Mouse (Mus musculus): ENCODE results near the gene Stk31.
"Not testable (repeated sequence)": the region's sequence is repeated elsewhere in the genome, so short reads cannot be mapped to it uniquely, and the experiment has no call there.

The Stk31 gene

GRCm38 (mm10) chr6:49395316-49395715 lies at the start of gene Stk31:
TSS of gene Stk31 (plus strand) at chr6:49395604.
- peak; percentile 5 for DNase-seq (ENCODE audit: low spot score)

GRCm38 (mm10) chr6:49349826-49350225 lies 45.6 kb upstream of the Stk31 start:
- no peak for DNase-seq (ENCODE audit: low spot score)

- DNase-seq (ENCODE audit: low spot score): no peak
These were observed 40.8 kb upstream of the Stk31 start for GRCm38 (mm10) chr6:49354613-49355012.

- no peak for DNase-seq (ENCODE audit: low spot score)
These were observed 40.2 kb upstream of the Stk31 start for GRCm38 (mm10) chr6:49355171-49355570.

- DNase-seq (ENCODE audit: low spot score): no peak
These were observed 35.0 kb upstream of the Stk31 start for GRCm38 (mm10) chr6:49360420-49360819.

- peak; percentile 44 for DNase-seq (ENCODE audit: low spot score)
These were observed 28.0 kb upstream of the Stk31 start, which contains the start of gene Fam221a for GRCm38 (mm10) chr6:49367159-49368054. TSS of gene Fam221a (plus strand) at chr6:49367739.

- no peak for DNase-seq (ENCODE audit: low spot score)
These were observed 27.2 kb upstream of the Stk31 start for GRCm38 (mm10) chr6:49368212-49368611.

- DNase-seq (ENCODE audit: low spot score): no peak
These were observed 22.7 kb upstream of the Stk31 start for GRCm38 (mm10) chr6:49372705-49373104.

GRCm38 (mm10) chr6:49373943-49374342 lies 21.5 kb upstream of the Stk31 start:
- DNase-seq (ENCODE audit: low spot score): no peak

GRCm38 (mm10) chr6:49378328-49378727 lies 17.1 kb upstream of the Stk31 start:
- no peak for DNase-seq (ENCODE audit: low spot score)

- no peak for DNase-seq (ENCODE audit: low spot score)
These were observed 1.1 kb upstream of the Stk31 start for GRCm38 (mm10) chr6:49394276-49394675.

- DNase-seq (ENCODE audit: low spot score): no peak
These were observed 2.1 kb downstream of the Stk31 start for GRCm38 (mm10) chr6:49397466-49397865.

- DNase-seq (ENCODE audit: low spot score): no peak
These were observed 3.0 kb downstream of the Stk31 start for GRCm38 (mm10) chr6:49398365-49398764.

- DNase-seq (ENCODE audit: low spot score): no peak
These were observed 15.4 kb downstream of the Stk31 start for GRCm38 (mm10) chr6:49410830-49411229.

- DNase-seq (ENCODE audit: low spot score): not testable (repeated sequence)
These were observed 17.6 kb downstream of the Stk31 start for GRCm38 (mm10) chr6:49412967-49413366.

- no peak for DNase-seq (ENCODE audit: low spot score)
These were observed 20.6 kb downstream of the Stk31 start for GRCm38 (mm10) chr6:49415971-49416370.

GRCm38 (mm10) chr6:49437306-49437705 lies 41.9 kb downstream of the Stk31 start:
- DNase-seq (ENCODE audit: low spot score): no peak

GRCm38 (mm10) chr6:49458112-49458511 lies 62.7 kb downstream of the Stk31 start:
- DNase-seq (ENCODE audit: low spot score): no peak

- DNase-seq (ENCODE audit: low spot score): no peak
These were observed 87.8 kb downstream of the Stk31 start for GRCm38 (mm10) chr6:49483205-49483604.

- DNase-seq (ENCODE audit: low spot score): no peak
These were observed 96.1 kb downstream of the Stk31 start for GRCm38 (mm10) chr6:49491526-49491925.

GRCm38 (mm10) chr6:49519053-49519452 lies 123.6 kb downstream of the Stk31 start:
- DNase-seq (ENCODE audit: low spot score): peak; percentile 33
